Mouse (Mus musculus): Measurements from ENCODE around the gene Pdlim3. TPM values are rescaled to one million over a fixed set of nuclear protein-coding genes. Genes with fewer than 3 reads are reported as not detected.

Gene Pdlim3
- total RNA-seq (2012; rRNA removed) (not detected in 2 replicates), polyA plus RNA-seq (2012; ENCODE audit: insufficient read depth in 1 of 2, insufficient read length in 2 of 2, low read depth in 1 of 2, low replicate concordance in 2 of 2, missing spikeins in 1 of 2) (not detected)

DNA sequence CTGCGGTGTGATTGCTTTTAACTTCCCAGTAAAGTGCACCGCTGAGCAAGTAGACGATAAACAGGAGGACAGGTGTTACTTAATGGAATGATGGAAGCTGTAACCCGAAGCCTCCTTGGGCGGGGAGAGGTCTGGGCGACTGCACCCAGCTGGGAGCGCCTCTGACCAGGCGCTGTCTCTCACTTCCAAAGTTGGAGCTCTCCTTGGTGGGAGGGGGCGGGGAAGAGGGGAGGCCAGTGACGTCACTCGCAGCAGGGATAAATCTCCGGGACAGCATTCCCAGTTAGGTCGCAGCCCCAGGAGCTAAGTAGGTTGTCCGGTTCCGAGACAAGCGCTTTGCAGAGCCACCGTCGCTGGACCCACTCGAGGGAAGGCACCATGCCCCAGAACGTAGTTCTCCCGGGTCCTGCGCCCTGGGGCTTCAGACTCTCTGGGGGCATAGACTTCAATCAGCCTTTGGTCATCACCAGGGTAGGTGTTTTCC lies at the start of gene Pdlim3:
Gene Pdlim3, plus strand, starts transcription at position 260 of the 484 bp plus-strand sequence.
- Histone ChIP-seq H3K4me3 (ENCODE audit: control insufficient read depth in 1 of 2, insufficient read depth in 1 of 2, low read depth in 2 of 2, low read length in 2 of 2) (no peak within 1 kb of the TSS), H3K27ac (ENCODE audit: control insufficient read depth, low read depth, low read length) (no peak within 1 kb of the TSS), H3K36me3 (ENCODE audit: control insufficient read depth in 1 of 2, insufficient read depth in 2 of 2, low read length in 2 of 2) (no peaks in the 10 kb centered on the region), H3K4me1 (ENCODE audit: control insufficient read depth in 1 of 2, insufficient read depth in 2 of 2, low read length in 2 of 2) (no peaks in the 10 kb centered on the region), H3K27me3 (ENCODE audit: control insufficient read depth in 1 of 2, insufficient read depth in 2 of 2, low read length in 2 of 2) (peaks cover 0 to 1% of the 10 kb centered on the region in 2 experiments; a peak in 1 of 4 replicates), H3K9me3 (replicated peaks; ENCODE audit: insufficient read depth, low read length) (no peaks in the 10 kb centered on the region), H3K9ac (ENCODE audit: control insufficient read depth, low read depth, low read length, poor library complexity, severe bottlenecking) (no peak within 1 kb of the TSS), H3K79me2 (ENCODE audit: control insufficient read depth, insufficient read depth, low read length, poor library complexity) (no peaks in the 10 kb centered on the region)
- TF ChIP-seq CTCF (IDR thresholded peaks at IDR 0.05 in 2 of 3, conservative IDR thresholded peaks at IDR 0.05 in 1 of 3; ENCODE audit: control insufficient read depth in 1 of 3, insufficient read depth in 1 of 3, low read depth in 2 of 3, low read length in 3 of 3, poor library complexity in 1 of 3, severe bottlenecking in 1 of 3), result no peak
- TF ChIP-seq GATA1 (IDR thresholded peaks at IDR 0.05; ENCODE audit: low read depth, low read length), result no peak
- no peak for TF ChIP-seq UBTF (IDR thresholded peaks at IDR 0.05; ENCODE audit: borderline replicate concordance, insufficient read depth, low read depth, low read length)
- TF ChIP-seq ETS1 (IDR thresholded peaks at IDR 0.05; ENCODE audit: low read depth, low read length), result no peak
- no peak for TF ChIP-seq MYC (IDR thresholded peaks at IDR 0.05; ENCODE audit: low read depth, low read length)
- no peak for TF ChIP-seq HCFC1 (IDR thresholded peaks at IDR 0.05; ENCODE audit: low read depth, low read length)
- TF ChIP-seq POLR2AphosphoS5 (IDR thresholded peaks at IDR 0.05; ENCODE audit: borderline replicate concordance, low read depth, low read length), result no peak
- TF ChIP-seq KAT2A (conservative IDR thresholded peaks at IDR 0.05; ENCODE audit: low read depth, low read length), result no peak
- no peak for TF ChIP-seq NELFE (IDR thresholded peaks at IDR 0.05; ENCODE audit: low read depth, low read length)
- no peak for DNase-seq (ENCODE audit: low read depth, low spot score)

GRCm38 (mm10) chr8:45843306-45843705 lies 42.0 kb upstream of the Pdlim3 start:
- no peak overlapping the region for H3K4me3 ChIP-seq (ENCODE audit: control insufficient read depth in 1 of 2, insufficient read depth in 1 of 2, low read depth in 2 of 2, low read length in 2 of 2)
- DNase-seq (ENCODE audit: low read depth, low spot score), result no peak
- no peak overlapping the region for H3K27ac ChIP-seq (ENCODE audit: control insufficient read depth, low read depth, low read length)
- no peaks in the 10 kb centered on the region for H3K9me3 ChIP-seq (replicated peaks; ENCODE audit: insufficient read depth, low read length)
- H3K79me2 ChIP-seq (ENCODE audit: control insufficient read depth, insufficient read depth, low read length, poor library complexity), result no peaks in the 10 kb centered on the region; the same call in 1 of the 2 replicates
- H3K27me3 ChIP-seq (ENCODE audit: control insufficient read depth in 1 of 2, insufficient read depth in 2 of 2, low read length in 2 of 2), result no peaks in the 10 kb centered on the region; a peak in 1 of 4 replicates
- TF ChIP-seq JUND (IDR thresholded peaks at IDR 0.05; ENCODE audit: low read depth, low read length), result no peak
- TF ChIP-seq BHLHE40 (IDR thresholded peaks at IDR 0.05; ENCODE audit: borderline replicate concordance, low read depth, low read length), result no peak
- TF ChIP-seq TCF12 (IDR thresholded peaks at IDR 0.05; ENCODE audit: low read depth, low read length), result no peak
- no peaks in the 10 kb centered on the region for H3K36me3 ChIP-seq (ENCODE audit: control insufficient read depth in 1 of 2, insufficient read depth in 2 of 2, low read length in 2 of 2)
- no peak overlapping the region for H3K9ac ChIP-seq (ENCODE audit: control insufficient read depth, low read depth, low read length, poor library complexity, severe bottlenecking)
- H3K4me1 ChIP-seq (ENCODE audit: control insufficient read depth in 1 of 2, insufficient read depth in 2 of 2, low read length in 2 of 2), result no peaks in the 10 kb centered on the region

GRCm38 (mm10) chr8:45844097-45844885 lies 41.0 kb upstream of the Pdlim3 start:
- Histone ChIP-seq H3K27ac (ENCODE audit: control insufficient read depth, low read depth, low read length) (no peak overlapping the region), H3K4me3 (ENCODE audit: control insufficient read depth in 1 of 2, insufficient read depth in 1 of 2, low read depth in 2 of 2, low read length in 2 of 2) (no peak overlapping the region), H3K4me1 (ENCODE audit: control insufficient read depth in 1 of 2, insufficient read depth in 2 of 2, low read length in 2 of 2) (no peaks in the 10 kb centered on the region), H3K9ac (ENCODE audit: control insufficient read depth, low read depth, low read length, poor library complexity, severe bottlenecking) (no peak overlapping the region), H3K9me3 (replicated peaks; ENCODE audit: insufficient read depth, low read length) (no peaks in the 10 kb centered on the region), H3K36me3 (ENCODE audit: control insufficient read depth in 1 of 2, insufficient read depth in 2 of 2, low read length in 2 of 2) (no peaks in the 10 kb centered on the region), H3K79me2 (ENCODE audit: control insufficient read depth, insufficient read depth, low read length, poor library complexity) (no peaks in the 10 kb centered on the region), H3K27me3 (ENCODE audit: control insufficient read depth in 1 of 2, insufficient read depth in 2 of 2, low read length in 2 of 2) (no peaks in the 10 kb centered on the region; a peak in 1 of 4 replicates)
- DNase-seq (ENCODE audit: low read depth, low spot score), result no peak
- no peak for TF ChIP-seq POLR2AphosphoS2 (IDR thresholded peaks at IDR 0.05; ENCODE audit: low read length)
- TF ChIP-seq ZNF384 (IDR thresholded peaks at IDR 0.05; ENCODE audit: low read depth, low read length), result no peak
- no peak for TF ChIP-seq MEF2A (IDR thresholded peaks at IDR 0.05; ENCODE audit: extremely low read depth, insufficient replicate concordance, low read depth, low read length, poor library complexity, severe bottlenecking)

Data from MEL (cell line).